Mouse (Mus musculus): ENCODE results near the gene Kcnip1.

- TF ChIP-seq CTCF (IDR thresholded peaks at IDR 0.05; ENCODE audit: low read depth) (no peak), EP300 (optimal IDR thresholded peaks at IDR 0.05) (no peak)
Measured at GRCm38 (mm10) chr11:33848685-33849084, 144.3 kb downstream of the Kcnip1 start.

All from stomach, postnatal 0 days (tissue).